Mouse (Mus musculus): ENCODE measurements around the gene Elk4.

Gene Elk4

DNA sequence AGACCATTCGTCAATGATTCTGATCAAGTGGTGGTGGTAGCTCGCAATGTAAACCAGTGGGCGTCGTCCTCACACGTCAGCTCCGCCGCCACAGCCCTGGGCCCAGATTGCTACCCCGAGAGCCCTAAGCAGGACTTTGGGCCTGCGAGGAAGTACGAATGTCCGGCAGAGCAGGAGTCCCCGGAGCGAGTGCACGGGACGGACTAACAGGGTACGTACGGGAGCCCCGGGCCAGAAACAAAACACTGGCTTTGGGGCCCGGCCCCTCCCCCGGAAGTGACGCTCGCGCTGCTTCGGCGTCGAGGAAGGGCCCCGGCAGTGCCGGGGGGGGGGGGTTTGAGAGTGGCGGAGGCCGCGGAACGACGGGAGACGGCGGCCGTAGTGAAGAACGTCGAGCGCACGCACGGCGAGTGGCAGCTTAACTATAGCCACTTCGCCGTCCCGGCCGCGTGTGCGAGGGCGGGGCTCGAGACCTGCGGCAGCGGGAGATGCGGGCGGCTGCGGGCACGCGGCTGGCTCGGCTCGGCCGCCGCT is at the start of gene Elk4:
Gene Elk4 (plus strand): TSS at position 326 of the 534 bp plus-strand sequence.
- peak; percentile 83 to 90 for DNase-seq

DNA sequence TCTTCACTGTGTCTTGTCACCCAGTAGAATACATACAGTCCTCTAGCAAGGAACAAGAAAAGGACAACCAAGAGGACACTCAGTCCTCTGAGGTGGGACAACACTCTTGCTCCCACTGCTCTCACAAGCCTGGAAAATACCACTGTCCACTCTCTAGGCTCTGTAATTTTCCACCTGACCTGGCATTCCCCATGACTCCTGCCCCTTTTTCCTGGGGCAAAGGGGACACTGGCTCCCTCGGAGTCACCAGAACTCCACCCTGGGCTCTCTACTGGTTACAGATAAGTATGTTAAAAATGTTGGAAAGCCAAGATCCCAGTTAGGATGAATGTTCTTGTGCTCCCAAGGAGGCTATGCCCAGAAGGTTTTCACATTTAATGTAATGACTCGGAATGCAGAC is 46.4 kb upstream of the Elk4 start:
- DNase-seq, result no peak

GRCm38 (mm10) chr1:131962606-131963084 is 44.8 kb upstream of the Elk4 start, which contains the start of gene Slc45a3:
Gene Slc45a3, plus strand, starts transcription at chr1:131962967.
- DNase-seq, result no peak

DNA sequence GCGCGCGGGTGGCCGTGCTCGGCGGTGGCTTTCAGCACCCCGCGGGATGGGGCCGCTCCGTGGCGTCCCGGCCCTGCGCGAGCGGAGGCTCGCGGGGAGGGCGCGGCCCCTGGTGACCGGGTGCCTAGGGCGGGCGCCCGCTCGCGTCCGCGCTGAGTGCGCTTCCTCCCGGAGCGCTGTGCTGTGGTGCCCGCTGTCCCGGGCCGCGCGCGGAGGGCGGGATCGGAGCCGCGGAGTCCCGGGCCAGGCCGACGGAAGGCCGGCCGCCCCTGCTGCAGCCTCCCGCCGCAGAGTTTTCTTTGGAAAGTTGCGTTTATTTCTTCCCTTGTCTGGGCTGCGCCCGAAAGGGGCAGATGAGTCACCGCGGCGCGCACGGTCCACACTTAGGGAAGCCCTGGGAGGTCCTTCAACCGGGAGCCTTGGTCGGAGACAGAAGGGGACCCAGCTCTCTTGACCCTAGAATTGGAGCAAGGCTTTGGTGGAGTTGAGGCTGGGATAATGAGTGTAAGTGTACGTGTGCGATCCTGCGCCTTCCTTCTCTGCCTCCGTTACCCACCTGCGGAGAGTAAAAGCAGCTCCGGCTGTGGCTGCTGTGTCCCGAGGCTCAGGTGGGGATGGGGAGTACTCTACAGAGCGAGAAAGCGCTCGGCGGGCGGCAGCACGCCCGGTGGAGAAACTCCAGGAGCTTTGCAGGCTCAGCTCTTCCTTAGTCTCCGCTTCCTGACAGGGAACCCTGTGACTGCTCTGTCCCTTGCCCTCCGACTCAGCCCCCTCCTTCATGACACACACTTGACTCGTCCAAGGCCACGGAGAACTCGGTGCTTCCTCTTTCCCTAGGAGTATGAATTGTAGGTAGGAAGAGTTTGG is 44.1 kb upstream of the Elk4 start:
- DNase-seq, result peak in 1 of 2 experiments; percentile 12

DNA sequence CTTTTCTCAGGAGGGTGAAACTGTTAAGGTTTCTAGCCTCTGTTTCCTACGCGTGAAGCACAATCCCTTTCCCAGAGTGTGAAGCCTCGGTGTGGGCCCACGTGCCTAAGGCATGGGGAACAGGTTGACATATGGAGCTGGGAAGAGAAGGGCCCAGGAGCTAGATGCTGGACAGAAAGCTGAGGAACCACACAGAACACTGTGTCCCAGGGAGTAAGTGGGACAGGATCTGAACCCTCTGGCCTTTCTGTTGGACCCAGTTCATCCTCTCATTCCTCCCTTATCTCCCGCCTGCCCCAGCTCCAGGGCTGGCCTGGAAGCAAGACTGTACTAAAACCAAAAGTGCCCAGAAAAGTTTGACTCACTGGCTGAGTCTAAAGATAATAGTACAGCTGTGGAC is 43.3 kb upstream of the Elk4 start:
- no peak for DNase-seq

DNA sequence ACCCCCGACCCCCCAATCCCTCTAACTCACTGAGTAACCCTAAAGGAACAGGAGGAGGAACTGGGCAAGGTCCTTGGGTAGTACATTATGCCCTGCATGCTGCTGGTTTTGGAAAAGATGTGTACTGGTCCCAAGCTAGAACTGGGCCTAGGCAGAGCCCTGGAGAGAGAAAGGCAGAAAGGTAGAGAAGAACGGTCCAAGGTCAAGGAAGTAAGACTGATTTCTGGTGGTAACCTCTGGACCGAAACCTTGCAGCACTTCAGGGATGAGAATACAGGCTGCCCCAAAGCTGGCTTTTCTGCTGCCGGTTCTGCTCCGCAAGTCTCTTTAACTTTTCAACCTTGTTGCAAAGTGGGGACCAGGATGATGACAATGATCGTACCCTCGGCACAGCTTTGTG is 42.8 kb upstream of the Elk4 start:
- no peak for DNase-seq

DNA sequence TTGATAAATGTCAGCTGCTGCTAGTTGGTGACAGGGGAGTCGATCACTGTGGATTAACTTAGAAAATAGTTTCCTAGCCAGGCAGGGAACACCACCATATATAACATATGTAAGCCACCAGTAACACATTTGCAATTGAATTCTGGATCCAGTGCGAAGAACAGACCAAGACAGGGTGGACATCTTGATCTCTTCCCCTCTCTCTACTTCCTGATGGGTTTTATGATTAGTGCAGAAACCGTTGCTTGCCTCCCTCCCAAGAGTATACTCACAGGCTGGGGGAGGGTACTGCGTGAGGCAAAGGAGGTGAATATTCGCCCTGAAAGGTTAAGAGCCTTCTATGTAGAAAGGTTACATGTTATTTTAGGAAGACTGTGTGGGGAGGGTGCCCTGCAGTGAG is 41.6 kb upstream of the Elk4 start:
- DNase-seq, result no peak

- no peak for DNase-seq
These were observed 40.1 kb upstream of the Elk4 start for GRCm38 (mm10) chr1:131967336-131967735.

DNA sequence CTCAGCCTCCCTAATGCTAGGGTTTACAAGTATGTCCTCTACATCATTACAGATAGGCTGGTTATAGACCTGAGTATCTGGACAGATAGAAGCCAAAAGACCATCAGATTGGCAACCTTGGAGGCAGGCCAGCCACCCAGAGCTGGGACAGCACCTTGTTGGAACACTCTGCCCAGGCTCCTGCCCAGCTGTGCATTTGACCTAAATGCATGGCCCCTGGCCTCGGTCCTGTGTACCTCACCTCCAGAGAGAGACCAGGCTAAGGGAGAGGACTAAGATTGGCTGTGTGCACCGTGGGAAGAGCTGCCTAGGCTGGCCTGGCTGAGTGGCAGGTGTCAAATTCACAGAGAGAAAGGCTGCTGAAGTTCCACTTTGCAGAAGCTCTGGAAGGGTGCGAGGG is 38.9 kb upstream of the Elk4 start:
- DNase-seq, result no peak

- DNase-seq, result no peak
These were observed 38.4 kb upstream of the Elk4 start for GRCm38 (mm10) chr1:131968983-131969382.

- DNase-seq, result no peak
These were observed 37.6 kb upstream of the Elk4 start for GRCm38 (mm10) chr1:131969825-131970224.

- no peak for DNase-seq
These were observed 37.1 kb upstream of the Elk4 start for GRCm38 (mm10) chr1:131970322-131970660.

- no peak for DNase-seq
These were observed 36.5 kb upstream of the Elk4 start for GRCm38 (mm10) chr1:131970661-131971520.

DNA sequence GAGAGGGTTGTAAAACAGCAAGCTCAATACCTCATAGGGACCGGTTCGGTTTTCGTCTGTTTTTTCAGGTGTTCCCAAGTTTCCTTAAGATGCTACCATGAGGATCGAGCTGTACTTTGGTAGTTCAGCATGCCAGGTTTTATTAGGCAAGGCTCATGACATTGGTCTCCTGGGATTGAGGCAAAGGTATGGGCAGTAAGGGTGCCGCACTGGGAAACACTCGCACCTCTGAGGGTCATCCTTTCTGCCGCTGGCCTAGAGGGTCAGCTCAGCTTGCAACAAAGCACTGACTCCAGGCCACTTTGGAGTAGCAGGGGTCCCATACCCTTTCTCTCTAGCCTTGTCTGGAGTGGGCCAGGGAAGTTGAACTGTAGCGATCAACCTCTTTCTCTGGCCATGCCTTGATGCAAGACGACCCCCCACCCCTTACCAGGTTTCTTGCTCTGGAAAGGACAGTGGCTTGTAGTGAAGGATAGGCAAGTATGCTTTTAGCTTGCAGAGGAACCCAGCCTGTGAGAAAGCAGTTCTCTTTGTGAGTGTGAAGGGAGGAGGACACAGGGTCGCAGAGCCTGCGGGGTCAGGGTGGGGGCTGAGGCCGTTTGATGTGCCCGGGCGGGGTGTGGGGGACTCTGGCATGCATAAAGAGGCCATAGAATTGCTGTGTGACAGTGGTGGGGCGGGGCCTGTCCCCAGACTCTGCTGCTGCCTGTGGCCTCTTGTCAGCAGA is 35.5 kb upstream of the Elk4 start:
- DNase-seq, result no peak

DNA sequence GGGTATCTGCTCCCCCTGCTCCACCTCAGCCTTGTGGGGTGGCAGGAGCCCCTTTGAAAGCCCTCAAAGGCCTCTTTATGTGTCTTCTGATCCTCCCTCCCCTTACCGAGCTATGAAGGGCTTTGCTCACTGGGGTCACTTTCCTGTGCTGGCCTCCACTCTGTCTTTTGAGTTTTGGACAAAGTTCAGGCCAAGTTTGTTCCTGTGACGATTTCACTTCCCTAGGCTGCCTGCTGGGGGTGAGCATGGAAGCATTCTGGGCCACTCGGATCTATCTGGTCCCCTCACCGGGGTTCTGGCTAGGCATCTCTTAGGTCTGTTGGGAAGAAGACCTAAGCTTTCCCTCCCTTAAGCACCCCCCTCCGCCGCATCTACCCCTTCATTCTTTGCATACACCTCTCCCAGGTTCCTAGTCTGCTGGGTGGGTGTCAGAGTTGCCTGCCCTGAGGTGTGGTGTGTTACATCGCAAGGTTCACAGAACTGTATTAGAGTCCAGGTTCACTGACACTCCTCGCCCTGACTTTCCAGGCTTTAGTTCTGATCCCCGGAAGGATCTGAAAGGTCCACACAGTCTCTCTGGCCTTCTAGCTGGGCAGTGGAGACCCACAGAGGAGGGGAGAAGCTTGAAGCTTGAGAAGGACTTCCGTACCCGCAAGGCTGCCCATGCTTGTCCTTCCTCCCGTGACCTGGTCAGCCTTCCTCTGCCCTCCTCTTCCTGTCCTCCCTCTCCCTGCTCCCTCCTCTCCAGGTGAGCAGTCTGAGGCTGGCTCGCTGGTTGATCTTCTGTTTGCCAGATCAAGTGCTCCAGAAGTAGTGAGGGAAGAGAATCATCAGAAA is 34.7 kb upstream of the Elk4 start:
- no peak for DNase-seq

- DNase-seq, result no peak
These were observed 33.4 kb upstream of the Elk4 start for GRCm38 (mm10) chr1:131973991-131974390.

- DNase-seq, result no peak
These were observed 30.5 kb upstream of the Elk4 start for GRCm38 (mm10) chr1:131976886-131977285.

DNA sequence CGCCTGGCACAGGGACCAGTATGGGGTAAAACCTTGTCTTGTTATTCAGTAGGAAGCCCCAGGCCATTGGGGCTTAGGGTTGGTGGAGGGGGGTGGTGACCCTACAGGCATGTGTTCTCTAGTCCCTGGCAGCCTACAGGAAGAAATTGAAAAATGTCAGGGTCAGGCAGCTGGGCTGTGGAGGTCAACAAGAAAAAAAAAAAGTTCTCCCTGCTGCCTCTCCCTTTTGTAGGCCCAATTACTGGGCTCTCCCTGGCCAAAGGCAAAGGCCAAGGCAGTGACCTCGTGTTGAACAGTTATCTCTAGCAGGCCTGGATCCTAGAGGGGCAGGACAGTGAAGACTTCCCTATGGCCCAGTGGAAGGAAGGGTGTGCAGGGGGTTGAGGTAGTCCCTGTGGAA is 26.9 kb upstream of the Elk4 start:
- DNase-seq, result no peak

DNA sequence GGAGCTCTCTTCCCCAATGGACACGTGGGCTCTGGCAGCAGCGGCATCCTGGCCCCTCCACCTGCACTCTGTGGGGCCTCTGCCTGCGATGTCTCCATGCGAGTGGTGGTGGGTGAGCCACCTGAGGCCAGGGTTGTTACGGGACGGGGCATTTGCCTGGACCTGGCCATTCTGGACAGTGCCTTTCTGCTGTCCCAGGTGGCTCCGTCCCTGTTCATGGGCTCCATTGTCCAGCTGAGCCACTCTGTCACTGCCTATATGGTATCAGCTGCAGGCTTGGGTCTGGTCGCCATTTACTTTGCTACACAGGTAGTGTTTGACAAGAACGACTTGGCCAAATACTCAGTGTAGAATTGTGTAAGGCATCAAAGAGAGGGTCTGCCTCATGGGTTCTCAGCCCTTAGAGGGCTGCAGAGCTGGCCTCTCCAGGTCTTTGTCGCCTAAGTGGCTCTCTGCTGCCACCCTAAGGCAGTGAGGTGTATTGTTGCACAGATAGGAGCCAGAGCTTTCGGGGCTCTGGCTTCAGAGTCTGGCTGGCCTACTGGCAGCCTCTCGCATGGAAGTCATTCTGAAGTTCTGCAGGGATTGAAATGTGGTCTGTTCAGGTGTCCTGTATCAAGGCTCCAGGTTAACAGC is 25.9 kb upstream of the Elk4 start:
- DNase-seq, result peak; percentile 78 to 79

DNA sequence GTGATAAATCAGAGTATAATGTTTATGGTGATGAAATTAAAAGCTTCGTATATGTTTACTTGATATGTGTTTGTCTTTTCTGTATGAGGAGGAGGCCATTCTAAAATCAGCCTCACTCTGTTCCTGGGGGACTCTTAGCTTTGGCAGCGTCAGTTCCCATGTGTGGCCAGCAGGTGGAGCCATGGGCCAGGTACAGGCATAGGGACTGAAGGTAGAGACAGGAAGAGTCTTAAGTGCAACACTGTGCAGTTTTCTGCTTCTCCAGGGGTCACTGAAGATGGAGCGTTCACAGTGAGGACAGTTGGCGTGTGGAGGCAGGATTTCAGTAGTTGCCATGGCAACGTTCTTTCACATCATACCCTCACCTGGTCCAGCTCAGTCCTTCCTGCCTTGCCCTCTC is 24.5 kb upstream of the Elk4 start:
- DNase-seq, result peak; percentile 85

- DNase-seq, result no peak
These were observed 23.6 kb upstream of the Elk4 start for GRCm38 (mm10) chr1:131983806-131984205.

Data from cerebellum, postnatal 36 days (tissue).